9 mouse cellular contexts compared by ENCODE assay signal in the genomic region with DNA sequence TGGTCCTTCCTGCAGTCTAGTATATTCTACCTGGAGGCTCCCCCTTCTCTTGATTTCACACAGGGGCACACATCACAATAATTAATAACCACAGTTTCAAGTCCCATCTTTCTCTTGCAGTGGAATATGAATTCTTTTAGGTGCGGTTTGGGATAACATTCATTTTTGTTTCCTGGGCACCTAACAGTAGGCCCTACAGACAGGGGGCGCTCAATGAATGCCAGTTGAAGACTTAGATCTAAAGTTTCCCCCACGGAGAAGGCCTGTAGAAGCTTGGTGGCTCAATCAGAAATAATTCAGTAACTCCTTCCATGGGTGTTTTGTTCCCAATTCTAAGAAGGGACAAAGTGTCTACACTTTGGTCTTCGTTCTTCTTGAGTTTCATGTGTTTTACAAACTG. TPM values are rescaled to one million over a fixed set of nuclear protein-coding genes. Genes with fewer than 3 reads are reported as not detected.
DNase-seq lines count a peak whose midpoint lies in the region; ATAC-seq and TF ChIP-seq lines count a peak whose summit lies in the region.
"Had no signal": no experiment of that assay in that cellular context is flagged by ENCODE, and none has a peak within 500 bp of the region (broad histone marks: within the 10 kb centered on the region; RNA-seq: fewer than 3 reads in every experiment).

No protein-coding gene starts in this region.

- no peak for TF ChIP-seq EP300 in stomach, postnatal 0 days (optimal IDR thresholded peaks at IDR 0.05)

- H3K9ac ChIP-seq in forebrain, postnatal 0 days = no peak overlapping the region
- no peak overlapping the region for H3K9ac ChIP-seq in forebrain, embryonic 13.5 days
- no peak overlapping the region for H3K9ac ChIP-seq in midbrain, postnatal 0 days (replicated peaks; ENCODE audit: low read length, poor library complexity, severe bottlenecking)
- no peak overlapping the region for H3K9ac ChIP-seq in midbrain, embryonic 13.5 days (replicated peaks)
- H3K9ac ChIP-seq in stomach, postnatal 0 days (ENCODE audit: low read length) = no peak overlapping the region

- WGBS in forebrain, postnatal 0 days = 78% methylated on average over 4 of the region's 4 CpGs
- WGBS in forebrain, embryonic 13.5 days = 72% methylated on average over 4 of the region's 4 CpGs
- WGBS in midbrain, postnatal 0 days = 69% methylated on average over 4 of the region's 4 CpGs
- 78% methylated on average over 4 of the region's 4 CpGs for WGBS in midbrain, embryonic 13.5 days
- 61% methylated on average over 4 of the region's 4 CpGs for WGBS in stomach, postnatal 0 days

- DNase-seq in forebrain, postnatal 0 days = no peak
- peak; percentile 15 for DNase-seq in midbrain, postnatal 0 days (ENCODE audit: low spot score)
- DNase-seq in heart, postnatal 36 days = peak; percentile 38 to 40
- DNase-seq in stomach, postnatal 0 days (ENCODE audit: low spot score) = peak; percentile 36
- no peak for DNase-seq in ovary, postnatal 36 days (ENCODE audit: low spot score)
- no peak for DNase-seq in urinary bladder, adult 18-20 months (ENCODE audit: low spot score in 2 of 2)

- no peak overlapping the region for H3K4me2 ChIP-seq in forebrain, postnatal 0 days (ENCODE audit: low read depth)
- H3K4me2 ChIP-seq in forebrain, embryonic 13.5 days = no peak overlapping the region
- H3K4me2 ChIP-seq in midbrain, postnatal 0 days (ENCODE audit: low read depth, low read length, poor library complexity, severe bottlenecking) = no peak overlapping the region
- no peak overlapping the region for H3K4me2 ChIP-seq in midbrain, embryonic 13.5 days (replicated peaks)
- H3K4me2 ChIP-seq in stomach, postnatal 0 days (replicated peaks; ENCODE audit: low read depth) = no peak overlapping the region

- TF ChIP-seq CTCF in forebrain, postnatal 0 days (IDR thresholded peaks at IDR 0.05; ENCODE audit: low read depth) = peak; percentile 46
- peak; percentile 56 for TF ChIP-seq CTCF in midbrain, postnatal 0 days (IDR thresholded peaks at IDR 0.05)
- peak; percentile 76 for TF ChIP-seq CTCF in stomach, postnatal 0 days (IDR thresholded peaks at IDR 0.05; ENCODE audit: low read depth)

- H3K9me3 ChIP-seq in forebrain, postnatal 0 days (ENCODE audit: low read length) = no peaks in the 10 kb centered on the region
- H3K9me3 ChIP-seq in forebrain, embryonic 13.5 days (replicated peaks) = no peaks in the 10 kb centered on the region
- H3K9me3 ChIP-seq in midbrain, postnatal 0 days (ENCODE audit: low read length) = no peaks in the 10 kb centered on the region
- no peaks in the 10 kb centered on the region for H3K9me3 ChIP-seq in midbrain, embryonic 13.5 days
- H3K9me3 ChIP-seq in stomach, postnatal 0 days (ENCODE audit: control insufficient read depth, low read length) = no peaks in the 10 kb centered on the region

- H3K4me3 ChIP-seq in forebrain, postnatal 0 days (ENCODE audit: low read depth, low read length) = no peak overlapping the region
- H3K4me3 ChIP-seq in forebrain, embryonic 13.5 days = no peak overlapping the region
- H3K4me3 ChIP-seq in midbrain, postnatal 0 days (ENCODE audit: low read depth, low read length) = no peak overlapping the region
- H3K4me3 ChIP-seq in midbrain, embryonic 13.5 days (replicated peaks) = no peak overlapping the region
- no peak overlapping the region for H3K4me3 ChIP-seq in stomach, postnatal 0 days (ENCODE audit: low read depth, low read length)
- H3K4me3 ChIP-seq: myocyte had no signal

- H3K27me3 ChIP-seq in forebrain, postnatal 0 days (ENCODE audit: insufficient read depth, low read length) = no peaks in the 10 kb centered on the region
- H3K27me3 ChIP-seq in forebrain, embryonic 13.5 days = no peaks in the 10 kb centered on the region
- no peaks in the 10 kb centered on the region for H3K27me3 ChIP-seq in midbrain, postnatal 0 days (ENCODE audit: insufficient read depth, low read length)
- no peaks in the 10 kb centered on the region for H3K27me3 ChIP-seq in midbrain, embryonic 13.5 days
- H3K27me3 ChIP-seq in stomach, postnatal 0 days (ENCODE audit: control insufficient read depth, insufficient read depth, low read length) = no peaks in the 10 kb centered on the region

- H3K36me3 ChIP-seq in forebrain, postnatal 0 days (ENCODE audit: insufficient read depth) = peaks cover 16% of the 10 kb centered on the region
- peaks cover 23% of the 10 kb centered on the region for H3K36me3 ChIP-seq in forebrain, embryonic 13.5 days (ENCODE audit: poor library complexity, severe bottlenecking)
- peaks cover 26% of the 10 kb centered on the region for H3K36me3 ChIP-seq in midbrain, postnatal 0 days (ENCODE audit: insufficient read depth, low read length)
- H3K36me3 ChIP-seq in midbrain, embryonic 13.5 days = peaks cover 49% of the 10 kb centered on the region
- H3K36me3 ChIP-seq in stomach, postnatal 0 days (ENCODE audit: control insufficient read depth, insufficient read depth, low read length) = no peaks in the 10 kb centered on the region

- ATAC-seq in forebrain, postnatal 0 days = no peak
- ATAC-seq in forebrain, embryonic 13.5 days = no peak
- no peak for ATAC-seq in midbrain, postnatal 0 days (ENCODE audit: low FRiP score)
- ATAC-seq in midbrain, embryonic 13.5 days = no peak
- ATAC-seq in stomach, postnatal 0 days (ENCODE audit: low FRiP score, low TSS enrichment) = no peak

- intact Hi-C loops in heart, postnatal 36 days (cut with DNase I) = loop anchor here (1.0 kb wide), 1 partner anchor 60 kb away; no protein-coding TSS in a partner anchor

- H3K4me1 ChIP-seq in forebrain, postnatal 0 days (ENCODE audit: insufficient read depth) = no peaks in the 10 kb centered on the region
- no peaks in the 10 kb centered on the region for H3K4me1 ChIP-seq in forebrain, embryonic 13.5 days
- H3K4me1 ChIP-seq in midbrain, postnatal 0 days (ENCODE audit: insufficient read depth, low read length) = no peaks in the 10 kb centered on the region
- H3K4me1 ChIP-seq in midbrain, embryonic 13.5 days (replicated peaks) = no peaks in the 10 kb centered on the region
- no peaks in the 10 kb centered on the region for H3K4me1 ChIP-seq in stomach, postnatal 0 days (replicated peaks; ENCODE audit: control insufficient read depth, insufficient read depth)

- no peak overlapping the region for H3K27ac ChIP-seq in forebrain, postnatal 0 days (ENCODE audit: low read depth, low read length)
- no peak overlapping the region for H3K27ac ChIP-seq in forebrain, embryonic 13.5 days
- no peak overlapping the region for H3K27ac ChIP-seq in midbrain, postnatal 0 days (ENCODE audit: low read depth, low read length)
- no peak overlapping the region for H3K27ac ChIP-seq in midbrain, embryonic 13.5 days
- no peak overlapping the region for H3K27ac ChIP-seq in stomach, postnatal 0 days (replicated peaks)

RNA-seq across cellular contexts. Expression of gene Ubap1l, which starts 11.6 kb away (rescaled TPM):
- total RNA-seq in forebrain, postnatal 0 days (2014; rRNA removed) = 3.5 and 7.4 TPM in 2 replicates
- polyA plus RNA-seq in forebrain, postnatal 0 days (2015; fragmentation: Nextera tagmentation; extraction: Ambion mirVana) = 0.29 and 0.59 TPM in 2 replicates
- polyA plus RNA-seq in forebrain, embryonic 13.5 days (2015; fragmentation: Nextera tagmentation; extraction: Ambion mirVana) = 0.30 and 0.58 TPM in 2 replicates
- total RNA-seq in midbrain, postnatal 0 days (2014; rRNA removed) = 7.6 and 10.1 TPM in 2 replicates
- 1.4 and 2.2 TPM in 2 replicates for polyA plus RNA-seq in midbrain, postnatal 0 days (2015; fragmentation: Nextera tagmentation; extraction: Ambion mirVana)
- 1.2 and 2.2 TPM in 2 replicates for polyA plus RNA-seq in midbrain, embryonic 13.5 days (2015; fragmentation: Nextera tagmentation; extraction: Ambion mirVana)
- under 1 TPM in 1 of 2 experiments, not detected in 1; 0.25 TPM for total RNA-seq in heart, postnatal 36 days (2021)
- not detected in 2 replicates for polyA plus RNA-seq in stomach, postnatal 0 days (2015; fragmentation: Nextera tagmentation; extraction: Ambion mirVana)

RNA-seq across cellular contexts. Expression of gene Kbtbd13, which starts 19.0 kb away (rescaled TPM):
- total RNA-seq in forebrain, postnatal 0 days (2014; rRNA removed) = 1.6 and 1.7 TPM in 2 replicates
- 0.68 and 0.83 TPM in 2 replicates for polyA plus RNA-seq in forebrain, postnatal 0 days (2015; fragmentation: Nextera tagmentation; extraction: Ambion mirVana)
- 0.50 and 0.70 TPM in 2 replicates for polyA plus RNA-seq in forebrain, embryonic 13.5 days (2015; fragmentation: Nextera tagmentation; extraction: Ambion mirVana)
- total RNA-seq in midbrain, postnatal 0 days (2014; rRNA removed) = 1.0 and 2.4 TPM in 2 replicates
- polyA plus RNA-seq in midbrain, postnatal 0 days (2015; fragmentation: Nextera tagmentation; extraction: Ambion mirVana) = 0.65 and 0.74 TPM in 2 replicates
- 0.39 and 0.44 TPM in 2 replicates for polyA plus RNA-seq in midbrain, embryonic 13.5 days (2015; fragmentation: Nextera tagmentation; extraction: Ambion mirVana)
- total RNA-seq in heart, postnatal 36 days (2021) = 1 to 10 TPM; 2.2 to 2.4 TPM
- polyA plus RNA-seq in stomach, postnatal 0 days (2015; fragmentation: Nextera tagmentation; extraction: Ambion mirVana) = 0.38 and 0.49 TPM in 2 replicates

RNA-seq across cellular contexts. Expression of gene Rasl12, which starts 25.9 kb away (rescaled TPM):
- 7.5 and 8.2 TPM in 2 replicates for total RNA-seq in forebrain, postnatal 0 days (2014; rRNA removed)
- 4.2 and 4.6 TPM in 2 replicates for polyA plus RNA-seq in forebrain, postnatal 0 days (2015; fragmentation: Nextera tagmentation; extraction: Ambion mirVana)
- polyA plus RNA-seq in forebrain, embryonic 13.5 days (2015; fragmentation: Nextera tagmentation; extraction: Ambion mirVana) = 6.3 and 6.5 TPM in 2 replicates
- total RNA-seq in midbrain, postnatal 0 days (2014; rRNA removed) = 6.1 and 9.3 TPM in 2 replicates
- polyA plus RNA-seq in midbrain, postnatal 0 days (2015; fragmentation: Nextera tagmentation; extraction: Ambion mirVana) = 4.3 and 4.8 TPM in 2 replicates
- polyA plus RNA-seq in midbrain, embryonic 13.5 days (2015; fragmentation: Nextera tagmentation; extraction: Ambion mirVana) = 6.2 TPM in 2 replicates
- 1 to 10 TPM; 8.4 to 9.2 TPM for total RNA-seq in heart, postnatal 36 days (2021)
- polyA plus RNA-seq in stomach, postnatal 0 days (2015; fragmentation: Nextera tagmentation; extraction: Ambion mirVana) = 3.7 and 3.9 TPM in 2 replicates

RNA-seq across cellular contexts. Expression of gene Pdcd7, which starts 26.5 kb away (rescaled TPM):
- 21.8 and 22.0 TPM in 2 replicates for total RNA-seq in forebrain, postnatal 0 days (2014; rRNA removed)
- polyA plus RNA-seq in forebrain, postnatal 0 days (2015; fragmentation: Nextera tagmentation; extraction: Ambion mirVana) = 8.5 and 9.2 TPM in 2 replicates
- 8.3 and 8.5 TPM in 2 replicates for polyA plus RNA-seq in forebrain, embryonic 13.5 days (2015; fragmentation: Nextera tagmentation; extraction: Ambion mirVana)
- total RNA-seq in midbrain, postnatal 0 days (2014; rRNA removed) = 16.4 and 23.4 TPM in 2 replicates
- polyA plus RNA-seq in midbrain, postnatal 0 days (2015; fragmentation: Nextera tagmentation; extraction: Ambion mirVana) = 7.7 and 11.0 TPM in 2 replicates
- polyA plus RNA-seq in midbrain, embryonic 13.5 days (2015; fragmentation: Nextera tagmentation; extraction: Ambion mirVana) = 7.5 and 7.6 TPM in 2 replicates
- 10 to 100 TPM; 13.4 to 14.7 TPM for total RNA-seq in heart, postnatal 36 days (2021)
- 5.4 and 5.8 TPM in 2 replicates for polyA plus RNA-seq in stomach, postnatal 0 days (2015; fragmentation: Nextera tagmentation; extraction: Ambion mirVana)

RNA-seq across cellular contexts. Expression of gene Slc51b, which starts 50.3 kb away (rescaled TPM):
- total RNA-seq in forebrain, postnatal 0 days (2014; rRNA removed) = not detected in 2 replicates
- polyA plus RNA-seq in forebrain, postnatal 0 days (2015; fragmentation: Nextera tagmentation; extraction: Ambion mirVana) = not detected in 2 replicates
- polyA plus RNA-seq in forebrain, embryonic 13.5 days (2015; fragmentation: Nextera tagmentation; extraction: Ambion mirVana) = not detected in 2 replicates
- total RNA-seq in midbrain, postnatal 0 days (2014; rRNA removed) = not detected in 2 replicates
- not detected in 2 replicates for polyA plus RNA-seq in midbrain, postnatal 0 days (2015; fragmentation: Nextera tagmentation; extraction: Ambion mirVana)
- not detected in 2 replicates for polyA plus RNA-seq in midbrain, embryonic 13.5 days (2015; fragmentation: Nextera tagmentation; extraction: Ambion mirVana)
- total RNA-seq in heart, postnatal 36 days (2021) = not detected
- not detected in 2 replicates for polyA plus RNA-seq in stomach, postnatal 0 days (2015; fragmentation: Nextera tagmentation; extraction: Ambion mirVana)
- polyA plus RNA-seq: myocyte had no signal

Comparison
In these comparisons a context has a peak if more than half of its experiments do, and no peak if none do; other contexts are left out.
1. DNase-seq: peak in midbrain, postnatal 0 days (single experiment), heart, postnatal 36 days (2 of 2) and stomach, postnatal 0 days (single experiment); none in forebrain, postnatal 0 days (single experiment), ovary, postnatal 36 days (single experiment) and urinary bladder, adult 18-20 months (0 of 2).
2. Peak in every context shown above with its lines, with median percentiles within 50 percentile points of each other: CTCF ChIP-seq.